Mouse (Mus musculus): ENCODE results near the gene Hps5. TPM values are rescaled to one million over a fixed set of nuclear protein-coding genes. Genes with fewer than 3 reads are reported as not detected.
"Not testable (repeated sequence)": the region's sequence is repeated elsewhere in the genome, so short reads cannot be mapped to it uniquely, and the experiment has no call there.

Gene Hps5
- total and polyA plus RNA-seq, 2 experiments, result 9.0 to 11.8 TPM

- Histone ChIP-seq H3K27me3 (ENCODE audit: control insufficient read depth, insufficient read depth, low read length) (no peaks in the 10 kb centered on the region), H3K36me3 (ENCODE audit: control insufficient read depth, insufficient read depth, low read length) (no peaks in the 10 kb centered on the region), H3K4me3 (ENCODE audit: insufficient read depth, low read depth, low read length) (no peak within 1 kb of the TSS), H3K9ac (ENCODE audit: low read depth, low read length) (peak within 1 kb of the TSS; percentile 57; the same call in 1 of the 2 replicates), H3K27ac (replicated peaks; ENCODE audit: insufficient read depth, low read depth, low read length) (no peak within 1 kb of the TSS), H3K4me1 (ENCODE audit: control insufficient read depth, insufficient read depth, low read length) (peaks cover 9% of the 10 kb centered on the region), H3K79me2 (ENCODE audit: control insufficient read depth, insufficient read depth, low read length) (no peaks in the 10 kb centered on the region)
- WGBS, result 19% methylated on average over 3 of the region's 3 CpGs
- peak; percentile 45 for DNase-seq (ENCODE audit: extremely low read depth, low read depth, low spot score)
- no peak for TF ChIP-seq CTCF (IDR thresholded peaks at IDR 0.05; ENCODE audit: low read depth, low read length)
- no peak for TF ChIP-seq POLR2A (IDR thresholded peaks at IDR 0.05; ENCODE audit: extremely low read depth, insufficient read depth, low read length)
Observed at GRCm38 (mm10) chr7:46751490-46751889, 44.4 kb downstream of the Hps5 start, which contains the start of gene Saa2. Gene Saa2, plus strand, starts transcription at chr7:46751790.

GRCm38 (mm10) chr7:46748459-46748858, 47.4 kb downstream of the Hps5 start:
- no peak overlapping the region for H3K27ac ChIP-seq (replicated peaks; ENCODE audit: insufficient read depth, low read depth, low read length)
- no peaks in the 10 kb centered on the region for H3K36me3 ChIP-seq (ENCODE audit: control insufficient read depth, insufficient read depth, low read length)
- no peaks in the 10 kb centered on the region for H3K27me3 ChIP-seq (ENCODE audit: control insufficient read depth, insufficient read depth, low read length)
- no peaks in the 10 kb centered on the region for H3K79me2 ChIP-seq (ENCODE audit: control insufficient read depth, insufficient read depth, low read length)
- H3K4me3 ChIP-seq (ENCODE audit: insufficient read depth, low read depth, low read length), result no peak overlapping the region
- TF ChIP-seq CTCF (IDR thresholded peaks at IDR 0.05; ENCODE audit: low read depth, low read length), result no peak
- TF ChIP-seq POLR2A (IDR thresholded peaks at IDR 0.05; ENCODE audit: extremely low read depth, insufficient read depth, low read length), result no peak
- DNase-seq (ENCODE audit: extremely low read depth, low read depth, low spot score), result no peak
- H3K4me1 ChIP-seq (ENCODE audit: control insufficient read depth, insufficient read depth, low read length), result peaks cover 13% of the 10 kb centered on the region
- H3K9ac ChIP-seq (ENCODE audit: low read depth, low read length), result no peak overlapping the region
- WGBS, result 81% methylated on average over 3 of the region's 3 CpGs

- Histone ChIP-seq H3K4me3 (ENCODE audit: insufficient read depth, low read depth, low read length) (no peak overlapping the region), H3K9ac (ENCODE audit: low read depth, low read length) (no peak overlapping the region), H3K79me2 (ENCODE audit: control insufficient read depth, insufficient read depth, low read length) (no peaks in the 10 kb centered on the region), H3K27me3 (ENCODE audit: control insufficient read depth, insufficient read depth, low read length) (no peaks in the 10 kb centered on the region), H3K27ac (replicated peaks; ENCODE audit: insufficient read depth, low read depth, low read length) (peak overlapping the region; percentile 93), H3K4me1 (ENCODE audit: control insufficient read depth, insufficient read depth, low read length) (peaks cover 13% of the 10 kb centered on the region), H3K36me3 (ENCODE audit: control insufficient read depth, insufficient read depth, low read length) (no peaks in the 10 kb centered on the region)
- DNase-seq (ENCODE audit: extremely low read depth, low read depth, low spot score), result peak; percentile 96
- TF ChIP-seq POLR2A (IDR thresholded peaks at IDR 0.05; ENCODE audit: extremely low read depth, insufficient read depth, low read length), result no peak
- no peak for TF ChIP-seq CTCF (IDR thresholded peaks at IDR 0.05; ENCODE audit: low read depth, low read length)
- WGBS, result 19% methylated on average over 7 of the region's 7 CpGs
Observed at GRCm38 (mm10) chr7:46746381-46746780, 49.5 kb downstream of the Hps5 start.

GRCm38 (mm10) chr7:46745816-46746215, 50.0 kb downstream of the Hps5 start:
- DNase-seq (ENCODE audit: extremely low read depth, low read depth, low spot score), result peak; percentile 100
- WGBS, result 13% methylated on average over 3 of the region's 3 CpGs
- H3K4me3 ChIP-seq (ENCODE audit: insufficient read depth, low read depth, low read length), result no peak overlapping the region
- H3K79me2 ChIP-seq (ENCODE audit: control insufficient read depth, insufficient read depth, low read length), result no peaks in the 10 kb centered on the region
- no peak overlapping the region for H3K9ac ChIP-seq (ENCODE audit: low read depth, low read length)
- H3K27ac ChIP-seq (replicated peaks; ENCODE audit: insufficient read depth, low read depth, low read length), result peak overlapping the region; percentile 93
- peaks cover 12% of the 10 kb centered on the region for H3K4me1 ChIP-seq (ENCODE audit: control insufficient read depth, insufficient read depth, low read length)
- no peaks in the 10 kb centered on the region for H3K27me3 ChIP-seq (ENCODE audit: control insufficient read depth, insufficient read depth, low read length)
- TF ChIP-seq CTCF (IDR thresholded peaks at IDR 0.05; ENCODE audit: low read depth, low read length) (no peak), POLR2A (IDR thresholded peaks at IDR 0.05; ENCODE audit: extremely low read depth, insufficient read depth, low read length) (no peak)
- H3K36me3 ChIP-seq (ENCODE audit: control insufficient read depth, insufficient read depth, low read length), result no peaks in the 10 kb centered on the region

GRCm38 (mm10) chr7:46742880-46743279, 53.0 kb downstream of the Hps5 start, which contains the start of gene Saa1:
Gene Saa1, minus strand, starts transcription at chr7:46742980.
- H3K4me3 ChIP-seq (ENCODE audit: insufficient read depth, low read depth, low read length); H3K36me3 ChIP-seq (ENCODE audit: control insufficient read depth, insufficient read depth, low read length); H3K9ac ChIP-seq (ENCODE audit: low read depth, low read length); H3K27ac ChIP-seq (replicated peaks; ENCODE audit: insufficient read depth, low read depth, low read length); H3K27me3 ChIP-seq (ENCODE audit: control insufficient read depth, insufficient read depth, low read length); H3K79me2 ChIP-seq (ENCODE audit: control insufficient read depth, insufficient read depth, low read length): not testable (repeated sequence)
- DNase-seq (ENCODE audit: extremely low read depth, low read depth, low spot score), result peak; percentile 78
- H3K4me1 ChIP-seq (ENCODE audit: control insufficient read depth, insufficient read depth, low read length), result peaks cover 25% of the 10 kb centered on the region
- WGBS, result 11% methylated on average over 3 of the region's 3 CpGs

- 89% methylated on average over 5 of the region's 5 CpGs for WGBS
- peaks cover 18% of the 10 kb centered on the region for H3K4me1 ChIP-seq (ENCODE audit: control insufficient read depth, insufficient read depth, low read length)
- not testable (repeated sequence) for H3K79me2 ChIP-seq (ENCODE audit: control insufficient read depth, insufficient read depth, low read length); DNase-seq (ENCODE audit: extremely low read depth, low read depth, low spot score); H3K4me3 ChIP-seq (ENCODE audit: insufficient read depth, low read depth, low read length); H3K27me3 ChIP-seq (ENCODE audit: control insufficient read depth, insufficient read depth, low read length); H3K27ac ChIP-seq (replicated peaks; ENCODE audit: insufficient read depth, low read depth, low read length); H3K36me3 ChIP-seq (ENCODE audit: control insufficient read depth, insufficient read depth, low read length); H3K9ac ChIP-seq (ENCODE audit: low read depth, low read length)
Observed at GRCm38 (mm10) chr7:46740041-46740440, 55.8 kb downstream of the Hps5 start.
